Mouse (Mus musculus) midbrain, embryonic 15.5 days (tissue): ENCODE measurements at regions not wholly inside any gene's neighbourhood (a gene's known extent, or its start where the extent isn't known, plus 50 kb on each side); places are given as distances from the start of the nearest gene placed in this dataset.

Experiments used
- ATAC-seq: fragments of 200-750 bp; cut with Nextera tagmentation; replicated peaks from 2 replicates; pipeline ENCODE4 v1.8.0; 2017; ENCODE audit warnings: moderate TSS enrichment
- H3K27ac ChIP-seq: fragments of 300-500 bp; sonication (generic); 2 replicates; pipeline ENCODE4 v1.5.1; 2015; ENCODE audit warnings: mild to moderate bottlenecking, inconsistent platforms
- H3K27me3 ChIP-seq: fragments of 300-500 bp; sonication (generic); replicated peaks from 2 replicates; pipeline ENCODE4 v1.6.1; 2015; ENCODE audit warnings: inconsistent platforms
- H3K36me3 ChIP-seq: fragments of 300-500 bp; sonication (generic); replicated peaks from 2 replicates; pipeline ENCODE4 v1.6.1; 2015; ENCODE audit warnings: inconsistent platforms
- H3K4me1 ChIP-seq: fragments of 300-500 bp; sonication (generic); 2 replicates; pipeline ENCODE4 v1.6.1; 2015; ENCODE audit warnings: inconsistent platforms
- H3K4me2 ChIP-seq: fragments of 300-500 bp; sonication (generic); 2 replicates; pipeline ENCODE4 v1.6.1; 2015; ENCODE audit warnings: inconsistent platforms, mild to moderate bottlenecking, moderate library complexity
- H3K4me3 ChIP-seq: fragments of 300-500 bp; sonication (generic); 2 replicates; pipeline ENCODE4 v1.5.1; 2015; ENCODE audit warnings: mild to moderate bottlenecking, inconsistent platforms
- H3K9ac ChIP-seq: fragments of 300-500 bp; sonication (generic); 2 replicates; pipeline ENCODE4 v1.6.1; 2015; ENCODE audit warnings: mild to moderate bottlenecking, inconsistent platforms
- H3K9me3 ChIP-seq: fragments of 300-500 bp; sonication (generic); 2 replicates; pipeline ENCODE4 v1.6.1; 2016; ENCODE audit warnings: inconsistent platforms
- WGBS: fragments of 180-500 bp; shearing (Covaris S2); methylation state at CpG from one replicate; pipeline ENCODE4 v1.1.7; 2015; ENCODE audit warnings: mixed read lengths; 5-methylcytosine and 5-hydroxymethylcytosine counted together

GRCm38 (mm10) chr2:9197025-9197424 is 684.0 kb upstream of the 4930412O13Rik start:
- H3K9me3 ChIP-seq: no peaks in the 10 kb centered on the region
- WGBS: 85% methylated on average over 3 of the region's 3 CpGs
- no peak overlapping the region for H3K9ac ChIP-seq
- no peak overlapping the region for H3K4me3 ChIP-seq
- no peak overlapping the region for H3K4me2 ChIP-seq
- H3K27me3 ChIP-seq: no peaks in the 10 kb centered on the region
- no peak for ATAC-seq
- no peak overlapping the region for H3K27ac ChIP-seq
- H3K36me3 ChIP-seq: no peaks in the 10 kb centered on the region
- no peaks in the 10 kb centered on the region for H3K4me1 ChIP-seq

GRCm38 (mm10) chr2:9207963-9208362 is 673.1 kb upstream of the 4930412O13Rik start:
- H3K9me3 ChIP-seq: no peaks in the 10 kb centered on the region
- H3K9ac ChIP-seq: no peak overlapping the region
- H3K4me1 ChIP-seq: no peaks in the 10 kb centered on the region
- no peak overlapping the region for H3K4me3 ChIP-seq
- H3K4me2 ChIP-seq: no peak overlapping the region
- no peaks in the 10 kb centered on the region for H3K36me3 ChIP-seq
- no peaks in the 10 kb centered on the region for H3K27me3 ChIP-seq
- WGBS: 85% methylated on average over 4 of the region's 4 CpGs
- ATAC-seq: no peak
- H3K27ac ChIP-seq: no peak overlapping the region
